In genomic region chrX:6580671-6581070, GRCm38 (mm10) we compare ENCODE assay signal across 18 mouse cellular contexts.
A peak's percentile ranks its signal among the peaks of the same experiment; 100 is the strongest.
DNase-seq lines count a peak whose midpoint lies in the region; ATAC-seq lines count a peak whose summit lies in the region.
"Had no signal": no experiment of that assay in that cellular context is flagged by ENCODE, and none has a peak within 500 bp of the region (broad histone marks: within the 10 kb centered on the region; RNA-seq: fewer than 3 reads in every experiment).

No protein-coding gene starts in this region.

- no peak overlapping the region for H3K9ac ChIP-seq in heart, embryonic 12.5 days
- H3K9ac ChIP-seq: hindbrain, embryonic 14.5 days; limb, embryonic 12.5 days; liver, embryonic 14.5 days; midbrain, embryonic 15.5 days had no signal

- H3K9me3 ChIP-seq in heart, embryonic 12.5 days (replicated peaks), result no peaks in the 10 kb centered on the region
- H3K9me3 ChIP-seq: limb, embryonic 12.5 days; midbrain, embryonic 15.5 days had no signal

- H3K27me3 ChIP-seq in heart, embryonic 12.5 days (replicated peaks), result no peaks in the 10 kb centered on the region
- H3K27me3 ChIP-seq: limb, embryonic 12.5 days; midbrain, embryonic 15.5 days; Patski had no signal

- peaks cover 22% of the 10 kb centered on the region for H3K36me3 ChIP-seq in heart, embryonic 12.5 days
- H3K36me3 ChIP-seq: midbrain, embryonic 15.5 days had no signal

- H3K4me1 ChIP-seq in heart, embryonic 12.5 days (replicated peaks), result no peaks in the 10 kb centered on the region
- H3K4me1 ChIP-seq: limb, embryonic 12.5 days; midbrain, embryonic 15.5 days had no signal

- H3K4me3 ChIP-seq in heart, embryonic 12.5 days, result no peak overlapping the region
- H3K4me3 ChIP-seq: limb, embryonic 12.5 days; midbrain, embryonic 15.5 days had no signal

- peak; percentile 4 to 11 for DNase-seq in adrenal gland, postnatal 36 days
- no peak for DNase-seq in adrenal gland, adult 18-20 months (ENCODE audit: low spot score in 2 of 2)
- DNase-seq in kidney, postnatal 10 days, result peak; percentile 26
- no peak for DNase-seq in kidney, adult 8-10 months
- peak; percentile 38 for DNase-seq in heart, postnatal 4 days
- DNase-seq in frontal cortex, postnatal 14 days (ENCODE audit: low spot score in 2 of 2), result no peak
- DNase-seq in thymus, adult 18-20 months, result no peak
- DNase-seq: B cell, adult 2 months; cerebellum, adult 9-10 months; gastrocnemius, postnatal 14 days had no signal

- 0 out of 2 replicates have a peak overlapping the region, but pooled peaks have one; percentile 11 for H3K27ac ChIP-seq in heart, embryonic 12.5 days (ENCODE audit: poor library complexity, severe bottlenecking)
- H3K27ac ChIP-seq: hindbrain, embryonic 14.5 days; limb, embryonic 12.5 days; liver, embryonic 14.5 days; midbrain, embryonic 15.5 days had no signal

- no peak for ATAC-seq in heart, embryonic 12.5 days (ENCODE audit: insufficient number of reproducible peaks, low FRiP score)
- ATAC-seq: forebrain, embryonic 14.5 days; intestine, embryonic 16.5 days; midbrain, embryonic 15.5 days; Patski had no signal

- 69% methylated on average over 6 of the region's 6 CpGs for WGBS in heart, embryonic 12.5 days

- H3K4me2 ChIP-seq in heart, embryonic 12.5 days, result no peak overlapping the region
- H3K4me2 ChIP-seq: hindbrain, embryonic 14.5 days; limb, embryonic 12.5 days; midbrain, embryonic 15.5 days had no signal

Comparison
In these comparisons a context has a peak if more than half of its experiments do, and no peak if none do; other contexts are left out.
1. DNase-seq: peak in adrenal gland, postnatal 36 days (2 of 2), kidney, postnatal 10 days (single experiment) and heart, postnatal 4 days (single experiment); none in adrenal gland, adult 18-20 months (0 of 2), kidney, adult 8-10 months (0 of 2), frontal cortex, postnatal 14 days (0 of 2) and thymus, adult 18-20 months (0 of 2).